Mouse (Mus musculus) C3H10T1/2 (cell line): ENCODE data around the gene Slc41a2. TPM values are rescaled to one million over a fixed set of nuclear protein-coding genes. Genes with fewer than 3 reads are reported as not detected.

Experiments used
- polyA plus RNA-seq, 2 experiments: library from polyadenylated mRNA; unstranded; fragments of >200 nt; fragmentation: generic; extraction: Trizol; gene quantifications; one replicate each; pipeline ENCODE4 v1.2.1; 2012; ENCODE audit warnings: missing spikeins in 2 of 2

Slc41a2 gene
- polyA plus RNA-seq: 1 to 10 TPM; 1.1 to 4.0 TPM

GRCm38 (mm10) chr10:83337159-83337951, at the start of gene Slc41a2:
Gene Slc41a2, minus strand, starts transcription at chr10:83337882.

GRCm38 (mm10) chr10:83359956-83360355, 22.3 kb upstream of the Slc41a2 start, which contains the start of gene D10Wsu102e:
Gene D10Wsu102e, plus strand, starts transcription at chr10:83360221.

Other genes starting within 250 kb of the Slc41a2 start
- under 1 TPM; 0.13 to 0.41 TPM for gene D10Wsu102e, start 22.3 kb upstream of the Slc41a2 start, polyA plus RNA-seq
- 1 to 10 TPM in 1 of 2 experiments, under 1 TPM in 1; 0.42 to 2.7 TPM for gene Aldh1l2, start 196.3 kb upstream of the Slc41a2 start, polyA plus RNA-seq
- gene Washc4, start 205.9 kb upstream of the Slc41a2 start, polyA plus RNA-seq: 1 to 10 TPM in 1 of 2 experiments, under 1 TPM in 1; 0.41 to 2.8 TPM